8 mouse cellular contexts compared by ENCODE assay signal in the genomic region with DNA sequence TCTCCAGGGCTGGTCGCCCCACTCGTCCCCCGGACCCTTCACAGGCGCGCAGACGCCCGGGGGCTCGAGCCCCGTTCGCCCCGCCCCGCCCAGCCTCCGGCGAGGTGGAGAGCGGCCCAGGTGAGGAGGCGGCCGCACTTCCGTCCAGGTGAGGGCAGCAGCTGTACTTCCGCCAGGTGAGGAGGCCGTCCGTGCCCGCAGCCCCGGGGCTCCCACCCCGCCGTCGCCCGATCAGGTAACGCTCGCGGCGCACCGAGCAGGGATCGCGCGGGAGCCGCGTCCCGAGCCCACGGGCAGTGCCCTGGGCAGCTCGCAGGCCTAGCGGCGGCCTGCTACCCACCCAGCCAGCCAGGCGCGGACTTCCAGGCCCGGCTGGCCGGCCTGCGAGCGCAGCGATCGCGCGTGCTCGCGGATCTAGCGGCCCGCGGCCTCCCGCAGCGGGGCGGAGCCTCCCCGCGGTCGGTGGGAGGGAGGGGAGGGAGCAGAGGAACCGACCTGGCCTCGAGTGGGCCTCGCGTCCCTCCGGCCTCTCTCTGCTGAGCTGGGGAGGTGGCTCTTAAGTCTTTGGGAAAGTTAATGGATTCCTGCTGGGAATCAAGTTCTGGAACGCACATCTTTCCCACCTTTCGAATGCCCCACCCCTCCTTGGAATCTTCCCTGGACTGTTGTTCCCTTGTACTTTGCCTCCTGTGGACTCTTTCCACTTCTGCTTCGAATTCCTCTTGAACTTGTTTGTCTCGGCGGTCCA. TPM values are rescaled to one million over a fixed set of nuclear protein-coding genes. Genes with fewer than 3 reads are reported as not detected.
A peak's percentile ranks its signal among the peaks of the same experiment; 100 is the strongest.
DNase-seq lines count a peak whose midpoint lies in the region; ATAC-seq lines count a peak whose summit lies in the region.

TSS of gene Patj (plus strand) at position 96 of the 748 bp plus-strand sequence.

- peak within 1 kb of the TSS; percentile 89 for H3K27ac ChIP-seq in hindbrain, embryonic 16.5 days (ENCODE audit: low read depth, low read length)

- peak within 1 kb of the TSS; percentile 99 for H3K9ac ChIP-seq in hindbrain, embryonic 16.5 days (ENCODE audit: low read depth, low read length)

- H3K4me1 ChIP-seq in hindbrain, embryonic 16.5 days (ENCODE audit: control insufficient read depth, insufficient read depth, low read depth, low read length) = peaks cover 4% of the 10 kb centered on the region

- peak; percentile 97 for DNase-seq in R1 (ENCODE audit: low read depth, low spot score)
- peak; percentile 70 to 73 for DNase-seq in cerebellum, postnatal 36 days
- peak; percentile 9 to 18 for DNase-seq in gastrocnemius, adult 8-10 months (ENCODE audit: low spot score in 2 of 2)
- DNase-seq in left cerebral cortex, adult 11 months (ENCODE audit: low spot score) = peak; percentile 45
- DNase-seq in lung, postnatal 25 days (ENCODE audit: low spot score) = peak; percentile 66
- DNase-seq in retina, postnatal 1 day = peak; percentile 83
- peak; percentile 68 for DNase-seq in thymus, postnatal 4 days

- 3% methylated on average over 38 of the region's 73 CpGs for WGBS in hindbrain, embryonic 16.5 days

- peak within 1 kb of the TSS; percentile 94 for H3K4me2 ChIP-seq in hindbrain, embryonic 16.5 days (ENCODE audit: low read length)

- H3K9me3 ChIP-seq in hindbrain, embryonic 16.5 days (ENCODE audit: control insufficient read depth, low read length) = no peaks in the 10 kb centered on the region

- ATAC-seq in hindbrain, embryonic 16.5 days = peak; percentile 92

- no peaks in the 10 kb centered on the region for H3K27me3 ChIP-seq in hindbrain, embryonic 16.5 days (replicated peaks; ENCODE audit: control insufficient read depth, insufficient read depth, low read length)

- peak within 1 kb of the TSS; percentile 94 for H3K4me3 ChIP-seq in hindbrain, embryonic 16.5 days (ENCODE audit: low read length)

- no peaks in the 10 kb centered on the region for H3K36me3 ChIP-seq in hindbrain, embryonic 16.5 days (ENCODE audit: control insufficient read depth, insufficient read depth, low read length)

RNA-seq across cellular contexts. Expression of gene Patj, which starts in this region (rescaled TPM):
- 1 to 10 TPM; 2.1 to 3.9 (median 2.4) TPM for total RNA-seq in gastrocnemius, adult 8-10 months (2022)
- 8.6 and 8.7 TPM in 2 replicates for polyA plus RNA-seq in hindbrain, embryonic 16.5 days (2015; fragmentation: Nextera tagmentation; extraction: Ambion mirVana)

Comparison
In these comparisons a context has a peak if more than half of its experiments do, and no peak if none do; other contexts are left out.
1. Peak in every context shown above with its lines: DNase-seq, ATAC-seq, H3K4me3 ChIP-seq and H3K27ac ChIP-seq.
2. DNase-seq: peak in every context shown above with its lines; median percentile 97 in R1; 83 in retina, postnatal 1 day; 72 in cerebellum, postnatal 36 days; 68 in thymus, postnatal 4 days; 66 in lung, postnatal 25 days; 45 in left cerebral cortex, adult 11 months; 14 in gastrocnemius, adult 8-10 months.